Mouse (Mus musculus): ENCODE results near the gene Nrgn. TPM values are rescaled to one million over a fixed set of nuclear protein-coding genes. Genes with fewer than 3 reads are reported as not detected.

The Nrgn gene
- polyA plus RNA-seq, 1 experiment, result 35.3 TPM

GRCm38 (mm10) chr9:37545166-37545610, 7.5 kb downstream of the Nrgn start:
- Histone ChIP-seq H3K4me3 (ENCODE audit: extremely low read depth, insufficient read depth, insufficient read length) (peak overlapping the region; percentile 57; the same call in 1 of the 2 replicates), H3K27ac (ENCODE audit: insufficient read depth, low read length) (no peak overlapping the region), H3K27me3 (ENCODE audit: control insufficient read depth, insufficient read depth, low read length) (no peaks in the 10 kb centered on the region), H3K4me1 (ENCODE audit: control insufficient read depth, insufficient read depth, insufficient read length) (peaks cover 4% of the 10 kb centered on the region; the same call in 1 of the 2 replicates), H3K36me3 (ENCODE audit: control insufficient read depth, insufficient read depth, low read length) (no peaks in the 10 kb centered on the region)
- 73% methylated on average over 17 of the region's 17 CpGs for WGBS
- no peak for TF ChIP-seq CTCF (IDR thresholded peaks at IDR 0.05; ENCODE audit: extremely low read depth, insufficient read depth, insufficient read length, insufficient replicate concordance)
- no peak for TF ChIP-seq POLR2A (IDR thresholded peaks at IDR 0.05; ENCODE audit: low read depth, low read length)
- no peak for DNase-seq (ENCODE audit: low read depth in 1 of 2, low spot score in 2 of 2)

- DNase-seq (ENCODE audit: low read depth in 1 of 2, low spot score in 2 of 2), result peak in 1 of 2 experiments; percentile 40
- Histone ChIP-seq H3K4me3 (ENCODE audit: extremely low read depth, insufficient read depth, insufficient read length) (peak overlapping the region; percentile 57), H3K27me3 (ENCODE audit: control insufficient read depth, insufficient read depth, low read length) (no peaks in the 10 kb centered on the region), H3K27ac (ENCODE audit: insufficient read depth, low read length) (no peak overlapping the region), H3K36me3 (ENCODE audit: control insufficient read depth, insufficient read depth, low read length) (no peaks in the 10 kb centered on the region), H3K4me1 (ENCODE audit: control insufficient read depth, insufficient read depth, insufficient read length) (peaks cover 4% of the 10 kb centered on the region; the same call in 1 of the 2 replicates)
- TF ChIP-seq CTCF (IDR thresholded peaks at IDR 0.05; ENCODE audit: extremely low read depth, insufficient read depth, insufficient read length, insufficient replicate concordance) (peak; percentile 54; the same call in 1 of the 2 replicates), POLR2A (IDR thresholded peaks at IDR 0.05; ENCODE audit: low read depth, low read length) (no peak)
- 23% methylated on average over 29 of the region's 29 CpGs for WGBS
Observed at GRCm38 (mm10) chr9:37544447-37545165, 8.1 kb downstream of the Nrgn start.

GRCm38 (mm10) chr9:37543869-37544440, 8.7 kb downstream of the Nrgn start:
- Histone ChIP-seq H3K4me3 (ENCODE audit: extremely low read depth, insufficient read depth, insufficient read length) (peak overlapping the region; percentile 57; the same call in 1 of the 2 replicates), H3K36me3 (ENCODE audit: control insufficient read depth, insufficient read depth, low read length) (no peaks in the 10 kb centered on the region), H3K27me3 (ENCODE audit: control insufficient read depth, insufficient read depth, low read length) (no peaks in the 10 kb centered on the region), H3K27ac (ENCODE audit: insufficient read depth, low read length) (no peak overlapping the region), H3K4me1 (ENCODE audit: control insufficient read depth, insufficient read depth, insufficient read length) (peaks cover 4% of the 10 kb centered on the region; the same call in 1 of the 2 replicates)
- 60% methylated on average over 12 of the region's 12 CpGs for whole genome bisulfite sequencing
- TF ChIP-seq CTCF (IDR thresholded peaks at IDR 0.05; ENCODE audit: extremely low read depth, insufficient read depth, insufficient read length, insufficient replicate concordance) (no peak), POLR2A (IDR thresholded peaks at IDR 0.05; ENCODE audit: low read depth, low read length) (no peak)
- DNase-seq (ENCODE audit: low read depth in 1 of 2, low spot score in 2 of 2), result no peak

GRCm38 (mm10) chr9:37541851-37542642, 10.7 kb downstream of the Nrgn start:
- TF ChIP-seq POLR2A (IDR thresholded peaks at IDR 0.05; ENCODE audit: low read depth, low read length) (no peak), CTCF (IDR thresholded peaks at IDR 0.05; ENCODE audit: extremely low read depth, insufficient read depth, insufficient read length, insufficient replicate concordance) (no peak)
- Histone ChIP-seq H3K27me3 (ENCODE audit: control insufficient read depth, insufficient read depth, low read length) (no peaks in the 10 kb centered on the region), H3K4me3 (ENCODE audit: extremely low read depth, insufficient read depth, insufficient read length) (no peak overlapping the region), H3K27ac (ENCODE audit: insufficient read depth, low read length) (no peak overlapping the region), H3K36me3 (ENCODE audit: control insufficient read depth, insufficient read depth, low read length) (no peaks in the 10 kb centered on the region), H3K4me1 (ENCODE audit: control insufficient read depth, insufficient read depth, insufficient read length) (peaks cover 4% of the 10 kb centered on the region; the same call in 1 of the 2 replicates)
- DNase-seq (ENCODE audit: low read depth in 1 of 2, low spot score in 2 of 2), result no peak
- WGBS, result 79% methylated on average over 7 of the region's 7 CpGs

- Histone ChIP-seq H3K4me1 (ENCODE audit: control insufficient read depth, insufficient read depth, insufficient read length) (peaks cover 4% of the 10 kb centered on the region; the same call in 1 of the 2 replicates), H3K36me3 (ENCODE audit: control insufficient read depth, insufficient read depth, low read length) (no peaks in the 10 kb centered on the region), H3K27me3 (ENCODE audit: control insufficient read depth, insufficient read depth, low read length) (no peaks in the 10 kb centered on the region), H3K4me3 (ENCODE audit: extremely low read depth, insufficient read depth, insufficient read length) (no peak overlapping the region), H3K27ac (ENCODE audit: insufficient read depth, low read length) (no peak overlapping the region)
- TF ChIP-seq POLR2A (IDR thresholded peaks at IDR 0.05; ENCODE audit: low read depth, low read length) (no peak), CTCF (IDR thresholded peaks at IDR 0.05; ENCODE audit: extremely low read depth, insufficient read depth, insufficient read length, insufficient replicate concordance) (no peak)
- WGBS, result 74% methylated on average over 6 of the region's 6 CpGs
- no peak for DNase-seq (ENCODE audit: low read depth in 1 of 2, low spot score in 2 of 2)
Observed at GRCm38 (mm10) chr9:37540701-37541575, 11.8 kb downstream of the Nrgn start.

- peaks cover 3% of the 10 kb centered on the region; the same call in 1 of the 2 replicates for H3K4me1 ChIP-seq (ENCODE audit: control insufficient read depth, insufficient read depth, insufficient read length)
- H3K4me3 ChIP-seq (ENCODE audit: extremely low read depth, insufficient read depth, insufficient read length), result no peak overlapping the region
- H3K27me3 ChIP-seq (ENCODE audit: control insufficient read depth, insufficient read depth, low read length), result no peaks in the 10 kb centered on the region
- WGBS, result 95% methylated on average over 4 of the region's 4 CpGs
- no peaks in the 10 kb centered on the region for H3K36me3 ChIP-seq (ENCODE audit: control insufficient read depth, insufficient read depth, low read length)
- no peak overlapping the region for H3K27ac ChIP-seq (ENCODE audit: insufficient read depth, low read length)
- no peak for DNase-seq (ENCODE audit: low read depth in 1 of 2, low spot score in 2 of 2)
- TF ChIP-seq POLR2A (IDR thresholded peaks at IDR 0.05; ENCODE audit: low read depth, low read length) (no peak), CTCF (IDR thresholded peaks at IDR 0.05; ENCODE audit: extremely low read depth, insufficient read depth, insufficient read length, insufficient replicate concordance) (no peak)
Observed at GRCm38 (mm10) chr9:37540226-37540625, 12.5 kb downstream of the Nrgn start.

Measured in spleen, adult 2 months (tissue).